Mouse (Mus musculus) myocyte (in vitro differentiated cells): ENCODE measurements at regions not wholly inside any gene's neighbourhood (a gene's known extent, or its start where the extent isn't known, plus 50 kb on each side); places are given as distances from the start of the nearest gene placed in this dataset.

Experiments used
- MAX ChIP-seq: IDR thresholded peaks from one replicate; pipeline ENCODE4 v1.6.1; 2011; ENCODE audit warnings: low read depth, mild to moderate bottlenecking, control low read depth
- MYOD1 ChIP-seq, 3 experiments: IDR thresholded peaks; one replicate each; pipeline ENCODE4 v1.6.1; 2011; ENCODE audit warnings: control low read depth in 2 of 3, low read depth in 2 of 3, mild to moderate bottlenecking in 2 of 3, moderate library complexity in 1 of 3; ENCODE audit not compliant: insufficient read length in 2 of 3, control insufficient read depth in 1 of 3
- MYOG ChIP-seq, 3 experiments: IDR thresholded peaks; one replicate each; pipeline ENCODE4 v1.6.1; 2011; ENCODE audit warnings: control low read depth in 2 of 3, low read depth in 2 of 3, mild to moderate bottlenecking in 2 of 3; ENCODE audit not compliant: insufficient read length in 2 of 3, control insufficient read depth in 1 of 3, insufficient read depth in 1 of 3
- POLR2A ChIP-seq: IDR thresholded peaks from one replicate; pipeline ENCODE4 v1.6.1; 2011; ENCODE audit warnings: low read depth, mild to moderate bottlenecking, control low read depth, moderate library complexity; ENCODE audit not compliant: insufficient read length
- POLR2AphosphoS2 ChIP-seq: IDR thresholded peaks from one replicate; pipeline ENCODE4 v1.6.1; 2011; ENCODE audit warnings: low read depth, control low read depth; ENCODE audit not compliant: insufficient read length
- TCF12 ChIP-seq: IDR thresholded peaks from one replicate; pipeline ENCODE4 v1.6.1; 2011; ENCODE audit warnings: mild to moderate bottlenecking, control low read depth; ENCODE audit not compliant: poor library complexity, insufficient read depth, severe bottlenecking

GRCm38 (mm10) chr17:14475277-14475676, 196.0 kb downstream of the Smoc2 start:
- no peak for TF ChIP-seq POLR2A
- no peak for TF ChIP-seq POLR2AphosphoS2
- no peak for TF ChIP-seq MYOD1 (IDR thresholded peaks at IDR 0.05; ENCODE audit: control insufficient read depth in 1 of 3, insufficient read length in 2 of 3, low read depth in 2 of 3)
- TF ChIP-seq MAX = no peak
- TF ChIP-seq MYOG (IDR thresholded peaks at IDR 0.05; ENCODE audit: control insufficient read depth in 1 of 3, insufficient read depth in 1 of 3, insufficient read length in 2 of 3, low read depth in 2 of 3) = no peak
- no peak for TF ChIP-seq TCF12
